Mouse (Mus musculus) heart, postnatal 4 days (tissue): ENCODE results near the gene Tmem178b. TPM values are rescaled to one million over a fixed set of nuclear protein-coding genes. Genes with fewer than 3 reads are reported as not detected.

Source experiments
- DNase-seq: peaks from one replicate; pipeline ENCODE4 v3.0.0; 2021
- total RNA-seq, 2 experiments: library from RNA; stranded (reverse); gene quantifications; 2 replicates each; pipeline ENCODE4 v1.2.3; 2021

Tmem178b gene
- total RNA-seq, 2 experiments from 2014 or later: 0.16 to 0.29 TPM

DNA sequence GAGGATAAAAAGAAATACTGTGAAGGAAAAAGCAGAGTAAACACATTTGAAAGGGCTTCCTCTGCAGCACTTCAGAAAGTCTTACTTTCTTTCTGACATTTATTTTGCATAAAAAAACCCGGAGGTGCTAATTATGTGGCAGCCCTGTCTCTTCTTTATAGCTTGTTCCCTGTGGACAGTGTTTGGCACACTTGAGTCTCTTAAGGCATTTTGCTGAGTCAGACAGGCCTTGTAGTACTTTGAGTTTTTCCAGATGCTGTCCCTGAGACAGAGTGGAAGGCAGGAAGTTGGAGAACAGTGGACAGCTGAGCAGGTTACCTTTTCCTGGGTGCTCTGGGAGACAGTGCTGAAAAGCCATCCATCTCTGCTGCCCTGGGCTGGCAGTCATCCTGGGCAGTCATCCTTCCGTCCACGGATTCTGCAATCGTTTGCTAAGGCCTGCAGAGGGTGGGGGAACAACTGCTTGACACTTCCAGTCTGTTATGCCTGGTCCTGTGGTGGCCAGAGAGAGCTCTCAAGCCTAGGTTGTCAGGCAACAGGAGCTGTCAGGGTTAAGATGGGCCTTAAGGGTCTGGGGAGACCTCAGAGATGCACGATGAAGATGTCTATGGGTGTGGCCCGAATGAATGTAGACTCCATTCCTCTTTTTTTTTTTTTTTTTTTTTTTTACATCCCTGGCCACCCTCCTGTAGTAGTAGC, 46.1 kb downstream of the Tmem178b start:
- DNase-seq: no peak

DNA sequence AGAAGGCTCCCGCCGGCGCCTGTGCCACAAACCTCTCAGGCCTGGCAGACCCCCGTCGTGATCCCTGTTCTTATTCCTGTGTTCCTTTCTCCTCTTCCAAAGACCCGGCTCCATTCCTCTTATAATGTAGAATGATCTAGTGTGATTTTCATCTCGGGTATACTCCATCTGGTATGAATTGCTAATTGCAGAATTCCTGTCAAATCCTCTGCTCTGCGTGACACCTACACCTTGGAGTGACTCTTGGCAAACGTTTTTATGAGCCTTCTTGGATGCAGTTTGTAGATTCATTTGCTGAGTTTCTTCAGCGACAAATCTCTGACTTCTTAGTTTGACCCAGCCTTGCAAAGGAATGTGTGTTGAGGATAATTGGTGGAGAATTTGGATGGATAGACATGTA, 53.4 kb downstream of the Tmem178b start:
- no peak for DNase-seq

DNA sequence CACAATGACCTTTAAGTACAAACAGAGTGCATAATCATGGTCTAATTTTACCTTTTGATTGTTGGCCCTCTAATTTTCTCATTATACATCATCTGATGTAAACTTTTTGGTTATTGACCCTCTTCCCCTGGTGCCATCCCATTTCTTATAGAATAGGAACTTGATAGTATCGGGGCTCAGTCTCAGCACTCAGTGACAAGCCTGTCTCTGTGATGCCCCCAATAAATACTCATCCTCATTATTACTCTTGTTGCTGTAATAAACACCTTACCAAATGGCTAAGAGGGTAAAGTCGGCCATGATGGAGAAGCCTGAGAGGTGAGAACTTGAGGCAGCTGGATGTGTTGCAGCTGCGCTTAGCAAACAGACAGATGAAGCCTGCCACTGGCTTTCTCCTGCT, 63.5 kb downstream of the Tmem178b start:
- no peak for DNase-seq

DNA sequence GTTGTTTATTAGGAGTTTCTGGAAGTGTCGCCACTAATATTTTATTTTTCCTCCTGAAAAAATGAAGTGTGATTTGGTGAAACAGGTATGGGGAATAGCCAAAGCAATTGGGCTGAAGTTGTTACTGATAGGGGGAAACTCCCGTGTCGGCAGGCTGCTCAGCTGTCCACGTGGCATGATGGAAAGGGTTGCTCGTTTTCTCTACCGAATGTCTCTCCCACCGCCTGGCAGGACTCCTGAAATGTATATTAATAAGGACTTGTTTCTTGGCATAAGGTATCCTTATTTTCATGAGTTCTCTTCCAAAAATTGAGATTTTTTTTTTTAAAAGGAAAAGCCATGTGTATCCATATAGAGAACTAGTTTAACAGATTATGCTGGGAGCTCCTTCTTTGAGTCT, 67.8 kb downstream of the Tmem178b start:
- no peak for DNase-seq

DNA sequence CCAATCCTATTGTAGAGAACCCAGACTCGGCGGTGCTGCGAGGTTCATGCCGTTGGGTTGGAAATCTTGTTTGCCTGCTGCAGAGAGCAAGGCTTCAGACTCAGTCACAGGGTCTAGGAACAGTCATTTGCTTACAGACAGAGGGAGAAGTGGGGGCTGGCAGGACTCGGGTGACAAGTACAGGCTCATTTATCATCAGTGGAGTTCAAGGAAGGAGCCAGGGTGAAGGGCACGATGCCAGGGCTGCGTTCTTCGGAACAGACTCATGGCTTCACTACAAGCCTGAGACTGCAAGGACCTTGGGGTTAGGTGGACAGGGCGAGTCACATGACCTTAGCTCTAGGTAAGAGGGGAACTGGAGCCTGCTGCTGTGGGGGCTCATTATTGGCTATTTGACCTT, 71.8 kb downstream of the Tmem178b start:
- no peak for DNase-seq

DNA sequence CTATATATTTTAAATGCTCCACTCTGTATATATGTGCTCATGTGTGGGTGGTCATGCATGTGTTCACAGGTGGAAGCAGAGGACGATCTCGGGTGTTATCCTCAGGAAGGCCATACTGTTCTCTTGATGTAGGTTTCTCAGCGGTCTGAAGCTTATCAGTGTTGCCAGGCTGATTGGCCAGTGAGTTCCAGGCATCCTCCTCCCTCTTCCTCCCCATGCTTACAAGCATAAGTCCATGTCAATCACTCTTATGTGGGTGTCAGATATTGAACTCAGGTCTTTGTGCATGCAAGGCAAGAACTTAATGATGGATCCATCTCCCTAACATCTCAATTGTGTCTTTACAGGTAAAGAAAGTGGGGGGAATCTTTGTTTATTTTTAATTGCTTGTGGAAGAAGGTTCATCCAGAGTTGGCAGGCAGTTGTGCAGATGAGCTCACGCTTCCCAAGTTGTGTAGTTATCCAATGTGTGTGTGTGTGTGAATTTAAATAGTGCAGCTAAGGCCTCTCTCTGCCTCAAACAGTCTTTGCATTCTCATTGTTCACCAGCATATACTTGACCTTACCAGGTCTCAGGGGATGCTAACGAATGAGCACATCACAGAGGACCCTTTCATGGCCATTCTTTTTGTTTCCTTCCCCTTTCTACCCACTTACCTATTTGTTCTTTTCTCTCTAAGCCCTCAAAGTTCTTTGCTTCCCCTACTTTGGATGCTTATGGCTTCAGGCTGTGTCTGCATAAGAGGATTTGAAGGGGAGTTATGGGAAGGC, 72.8 kb downstream of the Tmem178b start:
- no peak for DNase-seq

DNA sequence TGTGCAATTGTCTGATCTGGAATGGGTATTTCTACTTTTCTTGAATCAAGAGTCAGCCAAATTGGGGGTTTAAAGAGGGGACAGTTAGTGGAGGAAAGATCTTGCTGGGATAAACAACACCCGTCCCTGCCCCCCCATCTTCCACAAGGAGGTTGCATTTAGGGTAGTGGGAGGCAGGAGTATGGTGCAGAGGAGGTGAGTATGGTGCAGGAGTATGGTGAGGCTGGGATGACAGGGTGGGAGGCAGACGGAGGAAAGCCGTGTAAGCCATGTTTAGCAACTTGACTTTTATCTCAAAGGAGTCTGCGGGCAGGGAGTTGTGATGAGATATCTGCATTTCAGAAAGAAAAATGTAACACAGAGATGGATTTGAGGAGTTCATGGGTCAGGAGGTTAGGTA, 73.5 kb downstream of the Tmem178b start:
- no peak for DNase-seq

DNA sequence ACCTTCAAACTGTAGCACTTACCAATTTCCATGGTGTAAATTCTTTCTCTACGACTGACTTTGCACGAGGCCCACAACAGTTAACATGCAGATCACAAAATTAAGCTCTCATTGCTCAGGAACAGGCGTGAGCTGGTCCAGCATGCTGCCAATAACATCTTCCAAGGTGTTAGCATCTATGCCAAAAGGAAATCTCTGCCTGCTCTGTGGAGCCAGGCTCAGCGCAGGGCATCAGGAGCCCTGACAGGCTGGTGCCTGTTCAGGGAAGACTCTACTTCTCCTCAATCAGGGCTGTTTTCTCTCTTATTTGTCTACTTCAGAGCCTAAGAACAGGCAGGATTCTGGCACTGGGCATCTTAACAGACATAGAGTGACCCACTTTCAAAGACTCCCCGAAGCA, 80.9 kb downstream of the Tmem178b start:
- DNase-seq: no peak

DNA sequence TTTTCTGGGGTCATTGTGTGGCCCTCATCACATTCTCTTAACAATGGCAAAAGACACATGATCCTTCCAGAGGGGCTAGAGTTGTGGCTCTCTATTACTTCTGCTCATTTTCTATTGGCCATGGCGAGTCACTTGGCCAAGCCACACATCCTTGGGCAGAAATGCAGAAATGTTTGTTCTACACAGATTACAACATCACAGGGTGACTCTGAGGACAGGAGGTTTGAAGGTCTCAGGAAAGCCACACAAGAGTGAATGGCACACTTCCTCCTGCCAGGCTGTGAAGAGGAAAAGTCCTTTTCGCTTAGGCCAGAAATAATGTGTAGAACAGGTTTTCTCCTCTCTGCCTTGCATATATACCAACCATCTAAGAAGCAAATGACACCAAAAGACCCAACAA, 82.1 kb downstream of the Tmem178b start:
- no peak for DNase-seq

DNA sequence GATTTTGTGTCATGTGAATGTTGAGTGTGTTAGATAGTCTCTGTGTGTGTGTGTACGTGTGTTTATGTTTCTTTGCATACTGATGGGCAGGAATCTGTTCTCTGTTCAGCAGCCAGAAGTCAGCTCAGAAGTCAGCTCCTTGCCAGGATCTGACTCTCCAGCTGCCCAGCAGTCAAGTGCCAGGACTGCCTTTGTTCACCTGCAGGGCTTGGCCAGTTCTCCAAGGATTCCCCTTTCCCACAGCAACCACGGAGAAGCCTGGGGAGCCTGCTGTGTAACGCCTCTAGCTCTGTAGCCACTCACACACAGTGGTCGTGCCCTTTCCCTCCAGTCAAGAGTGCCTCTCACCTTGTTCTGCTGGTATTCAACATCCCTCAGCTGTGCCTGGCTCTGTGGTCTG, 91.5 kb downstream of the Tmem178b start:
- DNase-seq: no peak

DNA sequence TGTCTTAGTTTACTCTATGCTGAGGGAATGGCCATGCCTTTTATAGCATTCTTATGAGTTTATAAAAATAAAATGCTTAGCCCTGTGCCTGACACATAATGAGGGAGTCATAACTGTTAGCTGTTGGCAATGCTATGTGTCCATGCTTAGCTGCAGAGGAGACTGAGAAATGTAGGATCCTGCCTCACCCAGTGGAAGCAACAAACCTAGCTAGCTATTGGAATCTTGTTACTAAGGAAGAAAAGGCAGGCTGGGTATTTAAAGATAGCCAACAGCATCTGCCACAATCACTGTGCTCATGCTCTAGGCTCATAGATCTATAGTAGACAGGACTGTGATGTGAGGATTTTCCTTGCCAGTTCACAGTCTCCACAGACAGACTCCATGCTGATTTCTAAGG, 97.2 kb downstream of the Tmem178b start:
- no peak for DNase-seq

DNA sequence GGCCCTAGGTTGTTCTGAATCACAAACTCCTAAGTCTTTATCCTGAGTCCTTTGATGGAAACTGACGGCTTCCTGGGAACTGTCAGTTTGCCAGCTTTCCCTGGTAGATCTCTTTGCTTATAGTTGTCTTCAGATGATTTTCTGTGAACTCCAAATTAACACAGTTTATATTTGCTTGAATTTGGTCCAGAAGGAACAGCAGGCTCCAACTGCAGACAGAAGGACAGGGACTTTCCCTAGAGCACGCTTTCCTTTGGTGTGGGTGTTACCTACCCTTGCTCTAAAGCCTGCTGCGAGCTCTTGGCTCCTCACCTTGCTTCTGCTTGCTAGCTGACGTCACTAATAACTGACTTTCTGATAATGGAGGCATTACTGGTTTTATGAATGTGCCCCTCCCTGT, 105.9 kb downstream of the Tmem178b start:
- no peak for DNase-seq

DNA sequence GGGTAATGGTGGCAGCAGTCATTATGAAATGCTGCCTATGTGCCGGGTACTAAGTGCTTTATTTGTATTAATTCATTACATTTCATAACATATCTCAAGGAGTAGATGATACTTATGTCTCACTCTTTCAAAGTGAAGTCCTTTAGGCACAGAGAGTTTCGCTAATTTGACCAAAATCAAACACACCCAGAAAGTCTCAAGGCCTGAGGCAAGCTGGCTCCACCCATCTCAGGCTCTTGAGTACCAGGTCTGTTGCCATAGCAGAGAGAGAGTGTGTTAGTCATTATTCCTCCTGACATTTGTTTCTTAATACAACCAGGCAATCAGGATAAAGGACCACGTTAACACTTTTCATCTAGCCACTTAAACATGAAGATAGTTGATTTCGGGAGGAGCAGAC, 117.7 kb downstream of the Tmem178b start:
- no peak for DNase-seq

DNA sequence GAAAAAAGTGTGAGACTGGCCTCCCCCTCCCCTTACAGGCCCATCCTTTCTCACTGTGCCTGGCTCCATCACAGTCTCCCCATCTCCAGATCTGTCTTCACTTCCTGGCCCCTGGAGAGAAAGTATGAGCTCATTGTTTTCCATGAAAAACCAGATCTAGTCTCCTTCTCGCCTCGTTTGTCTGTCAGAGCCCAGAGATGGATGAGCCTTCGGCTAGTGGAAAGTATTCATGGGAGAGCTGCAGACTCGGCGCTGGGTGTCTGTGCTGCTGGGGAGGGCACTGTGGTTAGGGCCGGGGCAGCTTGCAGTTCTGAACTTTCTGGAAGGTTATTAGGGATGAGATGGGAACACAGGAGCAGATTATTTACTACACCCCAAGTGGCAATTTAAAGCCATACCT, 118.9 kb downstream of the Tmem178b start:
- DNase-seq: no peak

DNA sequence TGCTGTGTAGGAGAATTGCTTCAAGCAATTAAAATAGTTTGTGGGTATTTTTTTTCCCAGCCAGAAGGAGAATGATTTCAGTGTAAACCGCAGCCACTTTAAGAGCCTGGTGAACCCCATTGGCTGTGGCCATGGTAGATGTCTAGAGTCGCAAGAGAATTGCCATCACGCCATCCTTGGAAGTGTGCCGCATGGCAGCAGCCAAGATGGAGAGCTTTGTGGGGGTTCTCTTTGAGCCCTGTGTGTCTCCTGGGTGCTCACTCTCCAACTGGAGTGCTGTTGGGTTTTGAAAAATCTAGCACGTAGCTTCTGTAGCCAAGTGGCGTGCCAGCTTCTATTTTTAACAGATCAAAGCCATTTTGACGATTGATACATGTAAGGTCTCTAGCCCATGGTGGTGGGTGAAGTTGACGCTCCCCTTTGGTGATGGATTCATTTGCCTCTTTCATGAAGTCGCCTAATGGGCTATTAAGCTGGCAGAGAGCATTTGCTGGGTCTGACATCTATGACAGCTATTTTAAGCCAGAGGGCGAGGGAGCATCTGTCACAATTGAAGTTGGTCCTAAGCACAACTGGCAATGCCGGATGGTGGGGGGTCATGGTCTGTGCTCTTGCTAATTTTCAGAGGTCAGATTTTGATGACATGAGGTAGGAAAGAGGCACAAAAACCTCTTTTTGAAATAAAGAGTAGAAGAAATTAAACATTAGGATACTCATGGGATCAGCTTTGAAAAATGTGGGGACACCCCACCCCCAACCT, 133.1 kb downstream of the Tmem178b start:
- DNase-seq: no peak

DNA sequence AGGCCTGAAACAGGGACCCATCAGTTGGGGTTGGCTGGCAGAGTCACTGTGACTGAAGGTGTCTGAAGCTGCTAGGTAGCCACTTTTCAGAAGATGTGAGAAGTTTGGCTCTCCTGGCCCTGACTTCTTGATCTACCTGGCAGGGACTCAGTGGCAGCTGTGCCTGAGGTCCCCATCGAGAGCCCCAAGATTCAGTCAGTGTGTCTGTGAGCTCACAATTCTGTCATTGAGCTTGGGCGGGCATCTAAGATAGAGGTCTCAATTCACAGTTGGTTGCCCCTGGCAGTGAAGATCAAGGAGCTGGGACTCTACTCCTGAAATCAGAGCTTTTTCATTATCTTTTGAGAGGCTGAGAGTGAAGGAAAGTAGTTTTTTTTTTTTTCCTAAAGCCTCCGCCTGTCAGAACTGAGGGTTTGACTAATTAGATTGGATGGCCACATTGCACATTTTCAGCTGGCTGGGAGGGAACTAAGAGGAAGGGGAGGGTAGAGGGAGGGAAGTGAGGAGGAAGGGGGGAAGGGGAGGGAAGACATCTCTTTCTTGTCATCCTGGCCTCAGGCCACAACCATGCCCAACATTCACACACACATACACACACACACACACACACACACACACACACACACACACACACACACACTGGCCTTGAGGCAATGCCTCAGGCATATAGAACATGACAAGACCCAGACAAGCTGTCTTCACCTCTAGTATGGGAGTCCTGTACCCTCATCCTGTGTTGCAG, 135.3 kb downstream of the Tmem178b start:
- no peak for DNase-seq

DNA sequence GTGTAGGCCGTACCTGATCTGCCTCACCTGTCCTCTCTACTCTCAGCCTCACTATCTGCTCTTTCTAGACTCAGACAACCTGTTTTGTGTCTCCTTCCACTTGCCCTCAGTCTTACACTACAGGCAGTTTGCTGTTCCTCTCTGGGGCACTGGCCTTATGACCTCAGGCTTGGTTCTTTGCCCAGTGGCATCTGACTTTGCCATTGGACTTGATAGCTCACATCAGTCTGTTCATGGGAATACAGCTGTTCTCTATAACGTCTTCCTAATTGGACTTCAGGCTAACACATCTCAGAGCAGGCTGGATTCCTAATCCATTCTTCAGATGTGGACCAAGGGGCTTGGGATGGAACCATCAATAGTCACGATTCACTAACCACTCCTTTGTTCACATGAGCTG, 136.6 kb downstream of the Tmem178b start:
- no peak for DNase-seq

DNA sequence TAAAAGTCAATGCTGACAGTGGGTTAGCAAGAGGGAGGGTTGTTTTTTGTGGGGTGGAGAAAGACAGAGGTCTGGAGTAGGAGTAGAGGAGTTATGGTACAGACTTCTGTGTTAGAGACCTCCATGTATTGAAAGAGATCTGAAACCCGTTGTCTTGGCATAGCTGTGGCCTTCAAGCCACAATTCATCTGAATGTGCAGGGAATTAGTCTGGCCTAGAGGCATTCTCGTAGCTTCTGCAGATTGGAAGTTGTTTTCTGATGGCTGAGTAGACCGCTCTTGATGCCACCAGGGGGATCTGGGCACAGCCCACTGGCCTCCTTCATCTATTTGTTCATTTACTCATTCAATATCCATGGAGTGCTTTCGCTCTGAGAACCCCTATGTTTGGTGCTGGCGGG, 138.0 kb downstream of the Tmem178b start:
- no peak for DNase-seq

DNA sequence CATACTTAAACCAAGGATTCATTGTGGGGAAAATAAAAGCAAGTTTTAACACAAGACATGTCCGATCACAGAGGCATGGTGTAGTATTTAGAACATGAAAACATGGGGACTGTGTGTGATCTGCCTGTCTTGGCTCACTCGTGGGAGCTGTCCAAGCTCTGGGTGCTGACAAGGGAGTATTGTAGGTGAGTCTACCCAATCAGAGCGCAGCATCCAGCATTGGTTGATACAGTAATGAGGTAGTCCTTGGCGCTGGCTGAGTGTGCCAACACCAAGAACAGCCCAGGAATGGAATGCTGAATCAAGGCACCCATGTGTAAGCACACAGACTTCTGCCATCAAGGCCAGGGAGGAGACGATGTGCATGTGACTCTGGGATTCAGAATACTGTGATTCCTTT, 138.5 kb downstream of the Tmem178b start:
- peak; percentile 55 for DNase-seq

DNA sequence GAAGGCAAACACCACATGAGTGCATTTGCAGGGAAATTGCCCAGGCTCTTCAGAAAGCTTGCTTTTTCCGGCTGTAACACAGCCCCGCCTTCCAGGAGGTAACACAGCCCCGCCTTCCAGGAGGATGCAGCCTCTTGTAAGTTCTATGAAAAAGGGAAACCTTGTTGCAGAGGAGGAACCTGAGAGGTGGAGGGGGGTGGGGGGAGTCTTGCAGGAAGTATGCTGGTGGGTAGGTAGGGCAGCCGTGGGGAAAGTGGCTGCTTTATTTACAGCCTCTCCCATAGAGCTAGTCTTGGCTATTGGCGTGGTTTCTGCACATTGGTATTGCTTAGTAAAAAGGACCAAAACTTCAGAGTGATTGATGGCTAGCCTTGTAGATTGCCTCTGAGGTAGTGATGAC, 140.3 kb downstream of the Tmem178b start:
- DNase-seq: no peak

DNA sequence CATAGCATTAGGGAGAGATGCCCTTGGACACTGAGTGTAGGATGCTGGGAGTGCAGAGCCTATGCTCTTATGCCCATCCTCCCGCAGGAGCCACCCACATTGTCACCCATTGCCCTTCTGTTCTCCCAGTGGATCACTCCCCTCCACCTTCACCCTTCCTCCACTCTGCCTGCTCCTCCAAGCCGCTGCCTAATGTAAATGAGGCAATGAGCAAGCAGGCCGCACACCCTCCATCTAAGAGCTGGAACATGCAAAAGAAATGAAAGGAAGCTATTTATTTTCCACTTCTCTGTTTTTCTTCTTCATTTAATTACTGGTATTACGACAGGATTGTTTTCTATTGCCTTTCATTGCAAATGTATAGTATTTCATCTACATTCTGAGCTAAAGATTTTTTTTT, 142.1 kb downstream of the Tmem178b start:
- DNase-seq: no peak

DNA sequence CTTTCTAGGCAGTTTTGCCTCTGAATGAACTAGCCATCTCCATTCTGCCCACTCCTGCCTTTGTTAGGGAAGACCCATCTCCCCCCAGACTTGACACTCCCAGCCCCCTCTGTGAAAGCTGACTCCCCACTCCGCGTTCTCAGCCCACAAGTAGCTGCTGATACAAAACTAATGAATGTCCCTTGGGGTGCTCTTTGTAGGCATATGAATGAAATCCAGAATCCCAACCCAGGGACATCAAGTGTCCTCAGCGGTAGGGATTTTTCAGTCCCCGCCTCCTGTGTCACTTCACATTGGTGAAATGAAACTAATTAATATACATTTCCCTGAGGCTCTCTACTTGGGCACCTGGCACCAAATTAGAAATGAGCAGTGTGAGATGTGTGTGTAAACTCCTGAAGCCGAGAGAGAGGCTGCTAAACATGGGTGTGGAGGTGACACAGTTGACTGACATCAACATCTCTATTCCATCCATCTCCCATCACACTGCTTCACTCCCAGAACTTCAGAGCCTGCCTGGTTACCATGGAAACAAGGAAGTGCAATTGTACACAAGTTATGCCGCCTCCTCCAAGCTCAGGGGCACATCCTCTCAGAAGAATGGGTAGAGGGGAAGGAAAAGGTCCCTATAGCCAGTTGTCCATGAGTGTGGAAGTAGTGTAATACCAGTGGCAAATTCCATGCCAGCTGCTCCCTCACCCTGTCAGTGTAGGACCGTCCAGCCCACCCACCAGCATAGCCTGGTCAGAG, 142.8 kb downstream of the Tmem178b start:
- no peak for DNase-seq
